Mouse (Mus musculus) neural tube, embryonic 13.5 days (tissue): ENCODE measurements around the gene Axdnd1. TPM values are rescaled to one million over a fixed set of nuclear protein-coding genes. Genes with fewer than 3 reads are reported as not detected.
A peak's percentile ranks its signal among the peaks of the same experiment; 100 is the strongest.

ENCODE experiments used
- ATAC-seq: fragments of 200-750 bp; cut with Nextera tagmentation; 2 replicates; pipeline ENCODE4 v1.8.0; 2017; ENCODE audit warnings: low read depth, mild to moderate bottlenecking, moderate TSS enrichment, moderate library complexity
- H3K27ac ChIP-seq: fragments of 300-500 bp; sonication (generic); replicated peaks from 2 replicates; pipeline ENCODE4 v1.5.1; 2015; ENCODE audit warnings: moderate library complexity, mild to moderate bottlenecking, inconsistent platforms
- H3K27me3 ChIP-seq: fragments of 300-500 bp; sonication (generic); 2 replicates; pipeline ENCODE4 v1.6.1; 2015; ENCODE audit warnings: mild to moderate bottlenecking, inconsistent platforms
- H3K36me3 ChIP-seq: fragments of 300-500 bp; sonication (generic); 2 replicates; pipeline ENCODE4 v1.6.1; 2015; ENCODE audit warnings: mild to moderate bottlenecking, inconsistent platforms
- H3K4me1 ChIP-seq: fragments of 300-500 bp; sonication (generic); replicated peaks from 2 replicates; pipeline ENCODE4 v1.6.1; 2015; ENCODE audit warnings: inconsistent platforms
- H3K4me2 ChIP-seq: fragments of 300-500 bp; sonication (generic); 2 replicates; pipeline ENCODE4 v1.6.1; 2015; ENCODE audit warnings: inconsistent platforms, mild to moderate bottlenecking, moderate library complexity
- H3K4me3 ChIP-seq: fragments of 300-500 bp; sonication (generic); 2 replicates; pipeline ENCODE4 v1.5.1; 2015; ENCODE audit warnings: mild to moderate bottlenecking, inconsistent platforms
- H3K9ac ChIP-seq: fragments of 300-500 bp; sonication (generic); 2 replicates; pipeline ENCODE4 v1.6.1; 2015; ENCODE audit warnings: moderate library complexity, mild to moderate bottlenecking, inconsistent platforms
- H3K9me3 ChIP-seq: fragments of 300-500 bp; sonication (generic); 2 replicates; pipeline ENCODE4 v1.6.1; 2016; ENCODE audit warnings: inconsistent platforms
- WGBS: fragments of 180-500 bp; shearing (Covaris S2); methylation state at CpG from one replicate; pipeline ENCODE4 v1.1.7; 2015; 5-methylcytosine and 5-hydroxymethylcytosine counted together
- polyA plus RNA-seq: library from polyadenylated mRNA; unstranded; fragments of >200 nt; fragmentation: Nextera tagmentation; extraction: Ambion mirVana; gene quantifications from 2 replicates; pipeline ENCODE4 v1.2.1, GENCODE M21; 2015

Axdnd1 gene
- polyA plus RNA-seq: 0.27 TPM in 1 of 2 replicates, not detected in the other

DNA sequence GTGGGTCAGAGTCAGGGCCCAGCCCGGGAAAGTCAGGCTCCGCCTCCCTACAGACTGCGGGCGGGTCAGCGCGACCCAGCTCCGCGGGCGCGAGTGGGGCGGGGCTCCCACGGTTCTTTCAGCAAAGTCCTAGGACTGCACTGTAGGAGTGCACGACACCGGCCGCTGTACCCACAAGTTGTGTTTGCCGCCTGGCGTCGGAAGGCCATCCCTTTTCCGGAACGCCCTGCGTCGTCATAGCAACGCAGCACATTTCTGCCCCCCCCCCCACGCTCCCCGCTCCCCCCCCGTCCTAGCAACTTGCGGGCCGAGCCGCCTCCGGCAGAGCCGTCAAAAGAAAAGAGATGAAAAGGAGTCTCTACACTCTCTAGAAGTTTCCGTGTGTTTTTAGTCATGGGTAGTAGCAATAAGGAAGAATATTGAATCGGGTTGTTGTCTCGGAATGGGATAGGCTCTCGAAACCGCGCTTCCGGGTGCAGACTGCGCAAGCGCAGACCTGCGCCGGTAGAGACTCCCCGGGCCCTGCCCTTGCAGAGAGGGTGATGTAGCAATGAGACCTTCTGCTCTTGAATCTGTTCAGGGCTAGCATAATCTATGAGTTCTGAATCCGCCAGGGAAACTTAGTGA is at the start of gene Axdnd1:
TSS of gene Axdnd1 (minus strand) at position 489 of the 627 bp plus-strand sequence.
- under 1% methylated on average over 44 of the region's 44 CpGs for WGBS
- Histone ChIP-seq H3K4me1 (peaks cover 5% of the 10 kb centered on the region; the same call in 1 of the 2 replicates), H3K4me2 (peak within 1 kb of the TSS; percentile 71), H3K27me3 (no peaks in the 10 kb centered on the region), H3K9me3 (no peaks in the 10 kb centered on the region), H3K36me3 (no peaks in the 10 kb centered on the region), H3K9ac (peak within 1 kb of the TSS; percentile 56), H3K4me3 (peak within 1 kb of the TSS; percentile 55), H3K27ac (peak within 1 kb of the TSS; percentile 34; the same call in 1 of the 2 replicates)
- peak; percentile 97 for ATAC-seq

DNA sequence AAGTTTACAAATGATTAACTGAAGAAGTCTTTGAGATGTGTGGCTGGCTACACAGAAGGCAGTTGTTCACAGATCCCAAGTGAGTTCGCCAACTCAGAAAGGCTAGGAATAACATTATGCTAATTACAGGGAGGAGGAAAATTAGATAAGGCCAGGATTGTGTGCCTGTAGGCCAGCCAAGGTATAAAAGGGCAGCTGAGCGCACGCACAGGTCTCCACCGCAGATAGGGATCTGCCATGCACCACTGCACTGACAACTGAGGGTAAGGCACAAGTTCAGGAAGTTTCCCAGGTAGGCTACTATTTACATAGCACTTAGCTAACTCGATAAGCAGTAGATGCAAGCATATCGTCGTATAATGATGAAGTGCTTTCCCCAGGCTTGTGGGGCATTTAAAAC is 49.6 kb upstream of the Axdnd1 start:
- Histone ChIP-seq H3K4me1 (peaks cover 10% of the 10 kb centered on the region), H3K27me3 (no peaks in the 10 kb centered on the region), H3K4me2 (no peak overlapping the region), H3K9ac (no peak overlapping the region), H3K27ac (no peak overlapping the region), H3K4me3 (no peak overlapping the region), H3K9me3 (peaks cover 7% of the 10 kb centered on the region; the same call in 1 of the 2 replicates), H3K36me3 (peaks cover 14% of the 10 kb centered on the region)
- no peak for ATAC-seq
- WGBS: 85% methylated on average over 7 of the region's 7 CpGs

GRCm38 (mm10) chr1:156468576-156468975 is 47.6 kb upstream of the Axdnd1 start:
- H3K9me3 ChIP-seq: peaks cover 7% of the 10 kb centered on the region; the same call in 1 of the 2 replicates
- no peak overlapping the region for H3K4me2 ChIP-seq
- no peak for ATAC-seq
- no peak overlapping the region for H3K9ac ChIP-seq
- no peak overlapping the region for H3K27ac ChIP-seq
- H3K27me3 ChIP-seq: no peaks in the 10 kb centered on the region
- H3K36me3 ChIP-seq: peaks cover 21% of the 10 kb centered on the region
- WGBS: 86% methylated on average over 3 of the region's 3 CpGs
- peaks cover 10% of the 10 kb centered on the region for H3K4me1 ChIP-seq
- H3K4me3 ChIP-seq: no peak overlapping the region

DNA sequence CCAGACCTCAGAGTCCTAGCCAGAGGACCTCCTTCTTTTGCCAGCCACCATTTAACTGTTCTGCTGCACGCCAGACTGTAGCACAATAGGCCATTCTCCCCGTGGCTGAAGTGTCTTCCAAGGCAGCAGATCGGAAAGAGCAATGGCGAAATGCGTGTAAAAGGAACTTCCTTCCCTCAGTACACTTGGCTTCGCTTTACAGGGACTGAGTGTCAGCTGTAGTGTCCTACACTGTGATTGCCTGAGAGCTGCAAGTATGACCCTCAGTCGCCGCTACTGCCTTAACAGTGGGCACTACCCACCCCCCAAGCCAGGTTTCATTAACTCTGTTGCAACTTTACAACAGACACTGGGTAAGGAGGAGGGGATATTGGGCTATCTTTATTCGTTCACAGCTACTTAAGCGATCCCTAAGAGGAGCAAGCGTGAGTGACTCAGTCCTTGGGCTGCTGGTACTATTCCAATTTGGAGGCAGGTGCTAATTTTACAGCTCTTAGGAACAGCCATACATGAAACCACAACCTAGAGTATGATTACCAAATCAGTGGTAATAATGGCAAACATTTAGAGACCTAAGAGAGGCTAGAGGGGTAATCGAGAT is 46.8 kb upstream of the Axdnd1 start:
- Histone ChIP-seq H3K9me3 (peaks cover 7% of the 10 kb centered on the region; the same call in 1 of the 2 replicates), H3K27me3 (no peaks in the 10 kb centered on the region), H3K4me2 (no peak overlapping the region), H3K9ac (no peak overlapping the region), H3K36me3 (peaks cover 21% of the 10 kb centered on the region), H3K4me3 (no peak overlapping the region), H3K27ac (no peak overlapping the region), H3K4me1 (peaks cover 2% of the 10 kb centered on the region)
- WGBS: 71% methylated on average over 12 of the region's 12 CpGs
- no peak for ATAC-seq

DNA sequence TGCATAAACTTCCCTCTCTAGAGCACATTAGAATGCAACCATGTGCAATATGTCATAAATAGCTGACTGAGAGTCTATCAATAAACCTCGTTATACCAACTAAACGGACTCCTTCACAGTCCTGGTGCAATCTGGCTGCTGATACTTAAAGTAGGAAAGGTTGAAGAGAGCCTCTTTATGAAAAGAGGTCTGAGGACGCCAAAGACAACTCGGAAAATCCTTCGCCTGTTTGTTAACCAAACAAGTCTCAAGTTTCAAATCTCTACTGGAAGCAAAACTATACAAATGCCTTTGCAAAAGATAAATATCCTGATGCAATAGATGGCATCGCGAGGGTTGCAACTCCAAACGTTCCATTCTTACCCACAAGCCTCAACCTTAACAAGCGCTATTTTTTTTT is 44.0 kb upstream of the Axdnd1 start:
- WGBS: 91% methylated on average over 9 of the region's 9 CpGs
- Histone ChIP-seq H3K4me1 (no peaks in the 10 kb centered on the region), H3K4me2 (no peak overlapping the region), H3K9me3 (peaks cover 7% of the 10 kb centered on the region; the same call in 1 of the 2 replicates), H3K27ac (no peak overlapping the region), H3K36me3 (peaks cover 21% of the 10 kb centered on the region), H3K9ac (no peak overlapping the region), H3K4me3 (no peak overlapping the region), H3K27me3 (no peaks in the 10 kb centered on the region)
- ATAC-seq: no peak

DNA sequence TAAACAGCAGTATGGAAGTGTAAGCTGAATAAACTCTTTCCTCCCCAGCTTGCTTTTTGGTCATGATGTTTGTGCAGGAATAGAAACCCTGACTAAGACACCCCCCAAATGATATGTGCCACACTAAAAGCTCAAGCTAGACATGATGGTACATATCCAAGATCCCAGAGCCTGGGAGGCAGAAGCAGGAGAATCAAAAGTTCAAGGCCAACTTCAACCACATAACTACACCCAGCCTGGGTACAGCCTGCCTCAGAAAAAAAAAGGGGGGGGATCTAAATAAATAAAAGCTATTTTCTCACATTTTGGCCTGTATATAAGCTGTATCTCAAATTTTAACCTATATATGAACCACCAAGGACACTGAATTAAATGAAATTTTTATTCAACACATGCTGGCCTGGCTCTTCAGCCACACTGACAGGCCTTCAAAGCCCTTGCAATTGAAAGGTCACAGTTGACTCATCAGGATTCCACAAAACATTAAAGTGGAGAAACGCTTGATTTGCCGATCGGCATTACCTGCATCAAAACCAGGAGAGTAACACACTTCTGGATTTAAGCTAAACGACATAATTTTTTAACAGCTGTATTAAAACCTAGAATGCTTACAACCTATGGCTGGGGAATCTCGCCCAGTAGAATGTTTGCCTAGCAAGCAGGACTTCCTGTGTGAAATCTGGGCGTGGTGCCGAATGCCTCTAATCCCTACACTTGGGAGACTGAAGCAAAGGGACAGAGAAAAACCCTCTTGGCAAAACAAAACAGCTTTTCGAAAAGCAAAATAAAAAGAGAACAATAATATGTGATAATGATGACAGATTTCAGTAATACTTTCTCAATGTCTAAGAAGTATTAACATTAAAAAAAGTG is 43.3 kb upstream of the Axdnd1 start:
- no peaks in the 10 kb centered on the region for H3K4me1 ChIP-seq
- 0 out of 2 replicates have a peak, but pooled peaks cover 1% of the 10 kb centered on the region for H3K9me3 ChIP-seq
- peaks cover 16% of the 10 kb centered on the region for H3K36me3 ChIP-seq
- WGBS: 92% methylated on average over 8 of the region's 8 CpGs
- no peak overlapping the region for H3K9ac ChIP-seq
- ATAC-seq: no peak
- no peak overlapping the region for H3K4me2 ChIP-seq
- H3K27ac ChIP-seq: no peak overlapping the region
- no peak overlapping the region for H3K4me3 ChIP-seq
- no peaks in the 10 kb centered on the region for H3K27me3 ChIP-seq

GRCm38 (mm10) chr1:156462273-156462991 is 41.5 kb upstream of the Axdnd1 start:
- peaks cover 15% of the 10 kb centered on the region for H3K36me3 ChIP-seq
- H3K9ac ChIP-seq: no peak overlapping the region
- H3K9me3 ChIP-seq: no peaks in the 10 kb centered on the region
- 85% methylated on average over 12 of the region's 12 CpGs for WGBS
- no peak for ATAC-seq
- H3K4me1 ChIP-seq: no peaks in the 10 kb centered on the region
- H3K4me3 ChIP-seq: no peak overlapping the region
- no peak overlapping the region for H3K27ac ChIP-seq
- H3K27me3 ChIP-seq: no peaks in the 10 kb centered on the region
- no peak overlapping the region for H3K4me2 ChIP-seq

GRCm38 (mm10) chr1:156461036-156461435 is 40.1 kb upstream of the Axdnd1 start:
- H3K9me3 ChIP-seq: no peaks in the 10 kb centered on the region
- H3K4me3 ChIP-seq: no peak overlapping the region
- no peak overlapping the region for H3K9ac ChIP-seq
- H3K4me2 ChIP-seq: no peak overlapping the region
- 90% methylated on average over 6 of the region's 6 CpGs for WGBS
- no peaks in the 10 kb centered on the region for H3K4me1 ChIP-seq
- H3K36me3 ChIP-seq: peaks cover 15% of the 10 kb centered on the region
- H3K27me3 ChIP-seq: no peaks in the 10 kb centered on the region
- H3K27ac ChIP-seq: no peak overlapping the region
- no peak for ATAC-seq

DNA sequence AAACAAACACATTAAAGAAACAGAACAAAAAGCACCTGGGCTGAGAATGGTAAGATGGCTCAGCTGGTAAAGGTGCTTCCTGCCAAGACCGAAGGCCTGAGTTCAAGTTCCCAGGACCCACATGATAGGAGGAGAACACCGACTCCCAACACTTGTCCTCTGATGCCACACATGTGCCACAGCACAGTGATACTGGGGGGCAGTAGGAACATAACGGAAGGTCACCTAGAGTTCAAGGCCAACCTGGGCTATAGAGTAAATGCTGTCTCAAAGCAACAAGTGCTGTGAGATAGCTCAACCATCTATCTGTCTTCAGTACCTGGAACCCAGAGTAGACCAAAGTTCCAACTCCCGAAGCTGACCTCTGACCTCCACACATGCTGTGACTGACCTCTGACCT is 39.3 kb upstream of the Axdnd1 start:
- H3K27ac ChIP-seq: no peak overlapping the region
- H3K9ac ChIP-seq: no peak overlapping the region
- H3K36me3 ChIP-seq: peaks cover 8% of the 10 kb centered on the region; the same call in 1 of the 2 replicates
- no peaks in the 10 kb centered on the region for H3K9me3 ChIP-seq
- no peak for ATAC-seq
- H3K27me3 ChIP-seq: no peaks in the 10 kb centered on the region
- no peaks in the 10 kb centered on the region for H3K4me1 ChIP-seq
- no peak overlapping the region for H3K4me3 ChIP-seq
- WGBS: 95% methylated on average over 4 of the region's 4 CpGs
- no peak overlapping the region for H3K4me2 ChIP-seq

DNA sequence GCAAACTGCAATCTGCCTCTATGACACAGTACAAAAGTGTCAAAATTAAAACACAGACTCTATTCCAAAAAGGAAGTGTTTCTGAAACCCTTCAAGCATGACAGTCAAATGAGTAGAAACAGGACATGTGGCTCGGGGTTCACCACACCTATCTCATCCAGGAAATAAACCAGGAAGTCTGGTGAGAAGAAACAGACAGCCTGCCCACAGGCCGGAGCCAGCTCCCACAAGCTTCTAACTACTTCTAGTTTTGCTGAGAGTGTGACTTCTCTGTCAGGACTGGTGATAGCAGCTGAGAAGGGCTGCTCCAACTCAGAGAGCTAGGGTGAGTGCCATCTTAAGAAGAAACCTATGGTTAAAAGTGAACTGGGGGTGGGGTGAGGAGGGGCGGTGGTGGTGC is 38.7 kb upstream of the Axdnd1 start:
- H3K36me3 ChIP-seq: peaks cover 3% of the 10 kb centered on the region; the same call in 1 of the 2 replicates
- no peak overlapping the region for H3K4me3 ChIP-seq
- no peak overlapping the region for H3K4me2 ChIP-seq
- 88% methylated on average over 3 of the region's 3 CpGs for WGBS
- H3K27ac ChIP-seq: no peak overlapping the region
- no peaks in the 10 kb centered on the region for H3K27me3 ChIP-seq
- H3K4me1 ChIP-seq: no peaks in the 10 kb centered on the region
- no peaks in the 10 kb centered on the region for H3K9me3 ChIP-seq
- H3K9ac ChIP-seq: no peak overlapping the region
- no peak for ATAC-seq

DNA sequence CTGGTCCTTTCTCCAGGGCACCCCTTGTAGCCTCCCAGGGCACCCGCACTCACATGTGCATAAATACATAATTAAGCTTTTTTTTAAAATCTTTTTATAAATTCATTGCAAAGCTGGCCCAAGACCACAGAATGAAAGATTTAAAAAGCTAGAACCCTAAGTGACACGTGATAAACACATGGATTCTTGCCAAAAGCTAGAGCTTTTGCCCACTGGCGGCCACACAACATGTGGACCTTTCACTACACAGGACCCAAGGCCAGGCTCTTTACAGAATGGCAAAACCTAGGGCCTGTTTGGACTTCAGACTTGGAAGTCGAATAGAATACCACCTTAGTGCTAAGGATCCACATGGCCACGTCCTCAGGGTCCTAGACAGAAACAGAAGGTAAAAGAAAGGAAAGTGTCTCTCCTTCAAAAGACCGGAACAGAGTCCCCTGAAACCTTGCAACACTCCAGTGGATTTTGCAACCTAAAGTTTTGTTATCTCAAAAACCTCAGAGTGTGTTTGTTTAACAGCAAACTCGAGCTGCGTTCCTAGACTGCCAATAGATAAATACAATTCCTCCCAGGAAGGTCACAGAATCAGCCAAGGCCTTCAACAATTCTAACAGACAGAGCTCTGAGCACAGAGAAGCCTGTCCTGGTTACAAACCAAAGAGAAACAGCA is 37.6 kb upstream of the Axdnd1 start:
- no peaks in the 10 kb centered on the region for H3K27me3 ChIP-seq
- peaks cover 3% of the 10 kb centered on the region; the same call in 1 of the 2 replicates for H3K36me3 ChIP-seq
- 82% methylated on average over 8 of the region's 8 CpGs for WGBS
- H3K4me3 ChIP-seq: no peak overlapping the region
- ATAC-seq: no peak
- H3K27ac ChIP-seq: no peak overlapping the region
- H3K4me1 ChIP-seq: no peaks in the 10 kb centered on the region
- H3K9me3 ChIP-seq: no peaks in the 10 kb centered on the region
- H3K9ac ChIP-seq: no peak overlapping the region
- no peak overlapping the region for H3K4me2 ChIP-seq
